Mouse (Mus musculus) frontal cortex, postnatal 10 days (tissue): ENCODE data around the gene Dnajc6.

Experiments used
- DNase-seq, 2 experiments: peaks; one replicate each; pipeline ENCODE4 v3.0.0; 2022; ENCODE audit warnings: low spot score in 2 of 2, mixed read lengths in 1 of 2

Dnajc6 gene

DNA sequence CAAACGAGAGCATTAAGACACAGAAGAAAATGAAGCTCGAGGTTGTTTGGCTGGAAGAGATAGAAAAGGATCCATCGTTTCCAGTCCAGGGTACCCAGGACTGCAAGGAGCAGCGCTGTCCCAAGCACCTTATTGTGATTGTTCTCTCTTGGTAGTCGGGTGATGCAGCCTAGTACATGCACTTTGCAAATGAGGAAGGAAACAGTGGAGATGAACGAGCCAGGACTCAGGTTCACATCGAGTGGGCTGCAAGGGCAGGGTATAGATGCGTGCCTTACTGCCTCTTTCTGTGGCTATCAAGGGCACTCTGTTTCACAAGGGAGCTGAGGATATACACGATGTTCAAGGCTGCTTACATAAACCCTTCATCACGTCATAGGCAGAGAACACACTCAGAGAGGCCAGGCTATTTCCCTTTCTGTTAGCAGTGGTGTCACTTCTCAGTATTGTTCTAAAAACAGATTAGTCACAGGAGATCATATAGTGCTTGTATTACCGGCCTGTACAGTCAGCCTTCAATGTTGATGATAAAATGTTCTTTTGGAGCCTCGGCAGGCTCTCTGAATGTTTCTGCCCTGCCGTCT is 189.9 kb downstream of the Dnajc6 start:
- DNase-seq = no peak

DNA sequence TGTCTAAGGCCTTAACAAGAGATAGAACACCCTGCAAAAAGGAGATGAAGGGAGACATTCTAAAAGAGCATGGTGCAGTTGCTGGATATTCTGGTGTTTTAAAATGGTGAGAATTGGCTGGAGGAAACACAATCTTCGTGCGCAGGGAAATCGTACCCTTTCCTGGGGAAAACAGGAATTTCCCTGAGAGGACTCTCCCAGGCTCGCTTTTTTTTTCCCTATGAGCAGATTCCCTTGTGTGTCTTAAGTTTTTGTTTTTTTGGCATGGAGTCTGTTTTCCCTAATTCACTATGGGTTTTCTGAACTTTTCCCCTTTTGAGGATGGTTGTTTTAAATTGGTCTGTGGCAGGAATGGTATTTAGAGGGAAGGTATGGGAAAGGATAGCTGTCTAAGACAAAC is 192.8 kb downstream of the Dnajc6 start:
- DNase-seq = no peak

DNA sequence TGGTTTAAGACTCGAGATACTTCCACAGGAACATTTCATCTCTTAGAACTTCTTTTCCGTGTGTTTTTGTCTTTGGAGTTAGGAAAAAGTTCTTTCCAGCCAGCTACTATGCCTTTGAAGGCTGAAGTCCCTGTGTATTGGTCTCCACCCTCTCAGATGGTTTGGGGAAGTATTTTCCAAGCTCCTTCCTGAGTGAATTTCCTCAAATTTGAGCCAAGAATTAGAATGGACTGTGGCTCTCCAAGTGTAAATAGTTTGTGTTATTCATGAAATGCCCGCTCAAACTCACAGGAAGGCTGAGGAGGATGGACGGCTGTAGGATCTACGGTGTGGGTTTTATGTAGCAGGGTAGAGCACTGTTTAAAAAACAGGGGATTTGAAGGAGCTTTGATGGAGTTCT is 193.2 kb downstream of the Dnajc6 start:
- DNase-seq = no peak
